Mouse (Mus musculus): ENCODE data around the gene Ing5. TPM values are rescaled to one million over a fixed set of nuclear protein-coding genes. Genes with fewer than 3 reads are reported as not detected.
"Not testable (repeated sequence)": the region's sequence is repeated elsewhere in the genome, so short reads cannot be mapped to it uniquely, and the experiment has no call there.

The Ing5 gene
- total RNA-seq, 4 experiments from 2014 or later = 10.3 to 15.0 (median 13.6) TPM

DNA sequence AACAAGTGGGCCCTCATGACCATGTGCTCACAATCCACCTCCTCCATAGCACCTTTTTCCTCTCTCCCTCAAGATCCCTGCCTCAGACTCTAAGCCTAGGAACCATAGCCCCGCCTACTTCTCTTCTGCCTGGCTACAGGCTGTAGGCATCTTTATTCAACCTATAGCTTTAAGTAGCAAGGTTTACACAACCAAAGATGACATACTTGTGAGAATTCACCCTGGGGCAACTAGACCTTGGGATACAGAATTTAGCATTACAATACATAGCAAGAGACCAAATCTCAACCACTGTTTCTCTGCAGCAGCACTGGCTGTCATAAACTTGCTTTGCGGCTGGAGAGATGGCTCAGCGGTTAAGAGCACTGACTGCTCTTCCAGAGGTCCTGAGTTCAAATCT, 6.2 kb downstream of the Ing5 start:
- DNase-seq (ENCODE audit: low spot score) = no peak

DNA sequence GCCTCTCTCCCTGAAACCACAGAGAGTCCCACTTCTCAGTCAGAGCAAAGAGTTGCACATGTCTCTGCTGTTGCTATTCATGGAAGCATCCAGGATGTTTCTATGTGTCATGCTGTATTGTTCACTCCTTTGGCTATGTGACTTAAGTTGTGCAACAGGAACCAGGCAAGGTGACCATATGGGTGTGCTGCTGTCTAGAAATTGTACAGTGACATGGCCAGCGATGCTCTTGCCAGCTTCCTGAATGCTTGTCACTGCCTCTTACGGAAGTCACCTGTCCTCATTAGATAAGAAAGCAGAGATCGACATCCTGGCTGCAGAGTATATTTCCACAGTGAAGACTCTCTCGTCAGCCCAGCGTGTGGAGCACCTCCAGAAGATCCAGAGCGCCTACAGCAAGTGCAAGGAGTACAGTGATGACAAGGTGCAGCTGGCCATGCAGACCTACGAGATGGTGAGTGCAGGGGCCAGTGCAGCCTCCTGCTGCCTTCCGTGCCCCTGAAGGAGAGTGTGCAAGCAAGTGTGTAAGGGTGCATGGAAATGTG, 7.8 kb downstream of the Ing5 start:
- DNase-seq (ENCODE audit: low spot score) = no peak

DNA sequence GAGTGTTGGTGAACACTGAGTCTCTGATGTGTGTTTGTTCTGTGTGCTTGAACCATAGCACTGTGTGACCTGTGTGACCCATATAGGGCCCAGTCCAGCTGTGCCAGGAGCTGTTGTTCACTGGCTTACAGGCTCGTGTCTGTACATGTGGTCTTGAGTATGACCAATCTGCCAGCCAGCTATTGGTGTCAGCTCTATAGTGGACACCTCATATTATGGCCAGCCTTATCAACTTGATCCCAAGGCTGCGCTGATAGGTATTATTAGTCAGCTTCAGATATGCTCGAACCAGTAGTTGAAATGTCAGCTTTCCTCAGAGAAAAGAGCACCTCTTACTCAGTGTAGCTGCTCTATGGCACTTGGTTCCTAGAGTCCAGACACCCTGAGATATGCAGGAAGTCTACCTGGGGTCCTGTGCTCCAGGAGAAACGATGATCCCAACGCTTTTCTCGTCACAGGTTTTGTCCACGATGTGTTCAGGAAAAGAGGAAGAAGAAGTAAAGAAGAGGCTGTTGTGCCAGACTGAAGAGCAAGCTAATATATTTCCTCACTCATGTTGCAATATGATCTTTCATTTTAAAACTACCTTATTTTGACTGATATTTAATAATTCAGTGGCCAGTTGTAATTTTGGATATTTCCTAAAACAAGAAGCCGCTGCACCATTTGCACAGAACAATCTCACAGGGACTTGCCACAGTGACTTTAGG, 14.2 kb downstream of the Ing5 start:
- no peak for DNase-seq (ENCODE audit: low spot score)

DNA sequence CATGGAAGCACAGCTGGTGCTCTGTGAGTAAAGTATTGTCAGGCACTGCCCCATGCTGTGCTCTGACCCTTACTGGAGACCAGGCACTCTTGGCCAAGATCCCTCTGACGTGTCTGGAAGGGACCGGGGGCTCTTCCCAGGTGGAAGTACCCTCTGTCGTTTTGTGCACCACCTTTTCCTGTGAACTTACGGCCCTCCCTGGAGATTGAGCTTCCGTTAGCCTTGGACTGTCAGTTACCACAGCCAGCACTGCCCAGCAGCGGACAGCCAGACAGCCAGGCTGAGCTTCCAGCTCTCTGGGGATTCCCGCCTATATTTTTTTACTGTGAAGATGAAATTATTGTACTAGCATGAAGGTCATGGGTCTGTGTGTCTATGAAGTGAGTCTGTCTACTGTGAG, 15.0 kb downstream of the Ing5 start:
- DNase-seq (ENCODE audit: low spot score) = no peak

DNA sequence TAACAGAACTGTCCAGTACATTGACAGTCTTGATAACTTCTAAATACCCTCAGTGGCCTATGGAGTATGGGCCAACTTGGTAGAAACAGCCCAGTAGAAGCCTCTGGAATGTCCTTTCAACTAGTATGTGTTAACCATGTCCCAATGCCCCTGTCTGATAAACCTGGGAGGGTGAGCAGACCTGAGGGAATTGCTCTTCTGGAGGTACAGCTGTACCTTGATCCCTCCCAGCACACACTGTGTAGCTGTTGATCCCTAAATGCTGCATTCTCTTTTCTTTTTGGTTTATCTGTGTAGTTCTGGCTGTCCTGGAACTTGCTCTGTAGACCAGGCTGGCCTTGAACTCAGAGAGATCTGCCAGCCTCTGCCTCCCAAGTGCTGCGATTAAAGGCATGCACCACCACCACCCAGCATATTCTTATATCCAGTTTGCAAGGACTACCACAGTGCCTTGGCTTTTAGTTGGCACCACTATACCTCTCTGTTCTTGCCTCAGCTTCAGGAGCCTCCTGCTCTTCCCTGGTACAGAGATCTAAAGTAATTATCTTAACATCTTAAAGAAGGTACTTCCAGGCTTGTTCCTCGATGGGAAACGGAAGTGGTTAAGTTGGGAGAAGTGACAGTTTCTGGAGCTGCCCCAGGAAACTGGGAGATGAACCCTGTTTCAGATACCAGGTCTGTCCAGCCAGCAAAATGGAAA, 20.2 kb downstream of the Ing5 start:
- DNase-seq (ENCODE audit: low spot score) = no peak

DNA sequence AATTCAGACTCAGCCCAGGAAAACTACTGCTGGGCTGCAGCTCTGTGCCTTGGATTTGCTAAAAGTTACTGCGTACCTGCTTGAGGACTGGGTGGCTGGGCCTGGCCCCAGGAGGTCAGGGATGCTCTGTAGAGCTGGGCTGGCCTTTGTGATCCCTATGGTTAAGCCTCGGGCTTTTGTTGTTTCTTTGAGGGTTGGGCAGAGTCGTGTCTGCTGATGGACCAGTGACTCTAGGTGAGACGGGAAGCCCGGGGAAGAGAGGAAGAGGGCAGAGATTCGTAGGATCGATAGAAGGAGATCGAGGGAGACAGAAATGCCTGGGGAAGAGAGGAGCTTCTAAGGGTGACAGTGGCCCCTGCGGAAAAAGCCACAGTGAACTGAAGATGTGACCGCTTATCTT, 20.8 kb downstream of the Ing5 start, which contains the start of gene D2hgdh:
Gene D2hgdh, plus strand, starts transcription at position 301 of the 400 bp plus-strand sequence.
- DNase-seq (ENCODE audit: low spot score) = no peak

DNA sequence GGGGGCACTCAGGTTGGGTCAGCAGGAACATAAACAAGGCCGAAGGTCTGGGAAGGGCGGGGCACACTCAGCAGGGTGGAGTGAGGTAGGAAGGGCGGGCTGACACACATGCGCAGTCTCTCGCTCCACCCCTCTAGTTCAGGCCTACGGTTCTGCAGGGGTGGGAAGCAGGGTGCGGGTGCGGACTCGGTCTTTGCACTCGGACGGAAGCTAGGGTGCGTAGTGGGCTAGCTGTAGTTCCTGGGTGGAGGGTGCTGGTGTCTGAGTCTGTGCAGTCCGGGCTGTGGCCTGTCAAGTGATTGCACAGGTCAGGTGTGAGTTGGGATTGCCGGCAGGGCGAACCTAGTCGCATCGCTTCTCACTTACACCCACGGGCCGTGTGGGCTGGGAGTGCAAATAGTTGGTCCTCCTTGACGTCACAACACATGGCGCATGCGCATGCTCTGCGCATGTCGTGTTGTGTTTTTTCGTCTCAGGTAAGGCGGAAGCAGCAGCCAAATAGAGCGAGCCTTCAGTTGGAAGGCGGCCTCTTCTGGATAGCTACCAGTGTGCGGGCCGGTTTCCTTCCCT, 21.4 kb downstream of the Ing5 start:
- peak; percentile 96 for DNase-seq (ENCODE audit: low spot score)

DNA sequence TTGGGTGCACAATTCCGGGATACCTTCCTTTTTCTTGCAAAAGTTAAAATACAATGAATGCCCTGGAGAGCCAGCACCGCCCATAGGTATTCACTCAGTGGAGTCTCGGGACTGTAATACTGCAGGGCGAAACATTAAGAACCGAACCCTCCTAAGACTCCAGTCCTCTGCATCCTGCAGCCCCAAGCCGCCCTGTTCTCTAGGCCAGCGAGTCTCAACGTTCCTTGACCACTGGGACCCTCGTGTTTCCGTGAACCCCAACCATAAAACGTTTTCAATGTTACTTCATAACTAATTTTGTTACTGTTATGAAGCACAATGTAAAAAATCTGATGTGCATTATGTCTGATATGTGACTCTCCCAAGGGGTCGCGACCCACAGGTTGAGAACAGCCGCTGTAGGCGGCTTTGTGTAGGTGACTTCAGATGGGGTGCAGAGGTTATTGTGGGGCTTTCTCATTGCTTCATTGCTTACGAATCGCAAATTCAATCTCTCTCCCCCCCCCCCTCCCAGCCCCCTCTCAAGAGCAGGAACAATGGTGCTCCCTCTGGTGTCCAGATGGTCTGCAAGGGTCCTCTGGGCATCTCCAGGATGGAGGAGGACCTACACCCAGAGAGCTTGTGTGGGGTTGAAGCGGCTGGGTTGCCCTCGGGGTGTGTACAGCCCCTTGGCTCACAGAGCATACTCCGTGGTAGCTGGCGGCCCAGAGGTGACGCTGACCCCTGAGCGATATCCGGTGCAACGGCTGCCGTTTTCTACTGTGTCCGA, 22.2 kb downstream of the Ing5 start:
- DNase-seq (ENCODE audit: low spot score) = no peak

DNA sequence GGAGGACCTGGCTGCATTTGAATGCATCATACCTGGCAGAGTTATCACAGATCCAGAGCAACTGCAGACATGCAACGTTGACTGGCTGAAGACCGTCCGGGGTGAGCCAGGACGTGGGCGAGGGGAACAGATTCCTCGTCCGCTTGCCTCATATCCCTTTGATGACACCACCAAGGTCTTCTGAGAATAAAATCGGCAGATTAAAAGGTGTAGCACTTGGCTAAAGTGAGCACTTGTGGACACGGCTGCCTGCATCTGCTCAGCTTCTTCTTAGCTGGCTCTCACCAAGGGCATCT, 22.7 kb downstream of the Ing5 start:
- DNase-seq (ENCODE audit: low spot score) = no peak

DNA sequence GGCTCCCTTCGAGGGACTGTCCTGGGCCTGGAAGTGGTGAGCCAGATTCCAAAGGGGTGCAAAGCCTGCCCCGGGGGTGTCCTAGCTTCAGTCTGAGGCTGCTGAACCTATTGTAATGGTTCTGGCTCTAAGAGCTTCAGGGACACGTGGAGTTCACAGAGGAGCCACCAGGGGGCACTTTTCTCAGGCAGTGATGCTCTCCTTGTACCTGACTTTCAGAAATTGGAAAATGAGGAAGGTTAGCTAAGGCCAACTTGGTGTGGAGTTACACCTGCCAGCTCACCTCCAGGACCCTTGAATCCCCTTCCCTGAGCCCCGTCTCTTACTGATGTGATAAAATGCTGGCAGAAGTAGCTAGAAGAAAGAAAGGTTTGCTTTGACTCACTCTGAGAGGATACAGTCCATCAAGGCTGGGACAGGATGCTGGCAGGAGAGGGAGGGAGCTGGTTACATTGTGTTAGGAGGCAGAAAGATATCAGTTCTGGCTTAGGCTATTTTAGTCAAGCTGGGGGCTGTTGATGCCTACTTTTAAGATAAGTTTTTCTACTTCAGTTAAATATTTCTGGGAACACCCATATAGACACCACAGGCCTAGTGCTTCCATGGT, 29.1 kb downstream of the Ing5 start:
- DNase-seq (ENCODE audit: low spot score) = not testable (repeated sequence)

DNA sequence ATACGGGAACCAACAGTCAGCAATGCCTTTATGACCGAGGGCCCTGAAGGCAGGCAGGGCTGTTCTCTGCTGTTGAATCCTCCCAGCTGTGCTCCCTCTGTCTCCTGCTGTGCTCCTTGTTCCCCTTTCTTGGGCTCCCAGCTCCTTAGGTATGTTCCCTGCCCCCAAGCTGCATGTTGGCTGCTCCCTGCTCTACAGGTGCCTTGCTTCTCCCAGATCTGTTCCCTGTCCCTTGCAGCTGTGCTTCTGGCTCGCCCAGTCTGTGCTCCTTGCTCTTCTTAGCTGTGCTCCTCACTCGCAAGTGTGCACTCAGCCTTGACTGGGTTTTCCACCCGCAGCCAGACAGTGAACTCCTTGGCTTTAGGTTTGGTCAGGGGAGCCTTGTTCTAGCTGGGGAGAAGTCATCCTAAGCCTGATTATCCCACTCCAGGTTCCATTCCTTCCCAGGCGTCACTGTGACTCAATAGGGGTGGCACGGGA, 30.9 kb downstream of the Ing5 start:
- no peak for DNase-seq (ENCODE audit: low spot score)

DNA sequence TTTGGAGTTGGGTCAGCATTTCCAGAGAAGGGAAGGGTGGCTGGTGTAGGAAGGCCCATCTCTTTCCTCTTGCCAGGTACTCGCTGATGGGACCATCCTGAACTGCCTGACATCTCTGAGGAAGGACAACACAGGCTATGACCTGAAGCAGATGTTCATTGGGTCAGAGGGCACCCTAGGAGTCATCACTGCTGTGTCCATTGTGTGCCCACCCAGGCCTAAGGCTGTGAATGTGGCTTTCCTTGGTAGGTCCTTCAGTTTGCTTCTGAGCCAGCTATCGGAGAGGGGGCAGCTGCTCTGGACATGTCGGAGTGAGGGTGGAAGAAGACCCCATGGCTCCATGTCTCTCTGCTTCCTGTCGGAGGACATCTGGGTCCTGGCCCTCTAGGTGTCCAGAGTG, 31.4 kb downstream of the Ing5 start:
- DNase-seq (ENCODE audit: low spot score) = no peak

DNA sequence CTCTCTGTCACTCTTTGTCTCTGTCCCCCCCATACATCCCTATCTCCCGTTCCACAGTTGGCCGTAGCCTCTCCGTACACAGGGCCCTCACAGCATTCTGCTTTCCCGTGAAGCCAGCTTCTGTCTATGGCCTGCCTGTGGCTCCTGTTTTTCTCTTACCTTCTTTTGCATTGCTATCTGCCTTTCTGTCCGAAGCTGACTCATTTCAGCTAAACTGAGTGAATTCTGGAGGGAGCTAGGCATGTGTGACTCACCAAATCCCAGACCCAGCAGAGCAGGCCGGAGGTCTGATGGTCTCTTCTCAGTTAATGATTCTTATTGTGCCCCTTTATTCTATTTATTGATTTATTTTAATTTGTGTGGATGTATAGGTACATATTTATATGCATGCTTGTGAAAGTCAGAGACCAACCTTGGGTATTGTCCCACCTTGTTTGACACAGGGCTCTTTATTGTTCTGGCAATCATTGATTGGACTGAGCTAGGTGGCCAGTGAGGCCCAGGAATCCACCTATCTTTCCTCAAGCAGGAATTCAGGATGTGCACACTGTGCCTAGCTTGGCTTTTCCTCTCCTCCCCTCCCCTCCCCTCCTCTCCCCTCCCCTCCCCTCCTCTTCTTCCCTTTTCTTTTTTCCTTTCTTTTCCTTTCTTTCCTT, 32.2 kb downstream of the Ing5 start:
- DNase-seq (ENCODE audit: low spot score) = no peak

DNA sequence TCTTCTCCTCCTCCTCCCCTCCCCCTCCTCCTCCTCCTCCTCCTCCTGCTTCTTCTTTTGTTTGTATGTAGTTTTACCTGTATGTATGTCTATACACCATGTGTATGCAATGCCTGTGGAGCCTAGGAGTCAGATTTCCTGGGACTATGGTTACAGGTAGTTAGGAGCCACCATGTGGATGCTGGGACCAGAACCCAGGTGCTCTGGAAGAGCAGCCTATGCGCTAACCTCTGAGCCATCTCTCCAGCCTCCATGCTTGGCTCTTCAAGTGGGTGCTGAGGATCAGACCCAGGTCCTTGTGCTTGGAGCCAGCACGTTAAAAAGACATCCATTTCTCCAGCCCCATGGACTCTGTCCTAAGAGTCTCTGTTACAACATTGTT, 32.8 kb downstream of the Ing5 start:
- DNase-seq (ENCODE audit: low spot score) = no peak

DNA sequence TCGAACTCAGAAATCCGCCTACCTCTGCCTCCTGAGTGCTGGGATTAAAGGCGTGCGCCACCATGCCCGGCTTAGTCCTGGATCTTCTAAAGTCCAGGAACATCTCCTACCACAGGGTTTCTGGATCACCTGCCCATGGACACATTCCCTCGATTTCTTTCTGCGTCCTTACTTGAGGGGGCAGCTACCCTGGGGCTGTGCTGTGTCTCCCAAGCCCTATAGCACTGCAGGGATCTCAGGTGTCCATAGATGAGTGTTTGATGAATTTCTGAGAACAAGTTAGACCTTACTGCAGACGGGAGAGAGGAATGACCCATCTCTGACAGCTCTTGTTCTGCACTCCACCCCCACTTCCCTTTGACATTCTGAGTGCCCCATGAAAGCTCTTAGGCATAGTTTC, 33.6 kb downstream of the Ing5 start:
- DNase-seq (ENCODE audit: low spot score) = no peak

DNA sequence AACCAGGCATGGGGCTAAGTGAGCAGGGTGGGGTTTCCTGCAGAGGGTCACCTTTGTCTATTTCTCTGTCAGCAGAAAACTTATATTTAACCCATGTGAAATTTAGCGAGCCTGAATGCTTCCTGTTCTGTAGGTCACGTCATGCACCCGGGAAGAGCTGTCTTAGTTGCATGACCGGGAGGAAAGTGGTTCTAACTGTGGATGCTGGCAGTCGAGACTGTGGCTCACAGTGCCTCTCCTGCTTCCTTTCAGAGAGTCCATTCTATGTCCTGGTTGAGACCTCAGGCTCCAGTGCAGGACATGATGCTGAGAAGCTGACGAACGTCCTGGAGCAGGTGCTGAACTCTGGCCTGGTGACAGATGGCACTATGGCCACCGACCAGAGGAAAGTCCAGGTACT, 34.8 kb downstream of the Ing5 start:
- not testable (repeated sequence) for DNase-seq (ENCODE audit: low spot score)

DNA sequence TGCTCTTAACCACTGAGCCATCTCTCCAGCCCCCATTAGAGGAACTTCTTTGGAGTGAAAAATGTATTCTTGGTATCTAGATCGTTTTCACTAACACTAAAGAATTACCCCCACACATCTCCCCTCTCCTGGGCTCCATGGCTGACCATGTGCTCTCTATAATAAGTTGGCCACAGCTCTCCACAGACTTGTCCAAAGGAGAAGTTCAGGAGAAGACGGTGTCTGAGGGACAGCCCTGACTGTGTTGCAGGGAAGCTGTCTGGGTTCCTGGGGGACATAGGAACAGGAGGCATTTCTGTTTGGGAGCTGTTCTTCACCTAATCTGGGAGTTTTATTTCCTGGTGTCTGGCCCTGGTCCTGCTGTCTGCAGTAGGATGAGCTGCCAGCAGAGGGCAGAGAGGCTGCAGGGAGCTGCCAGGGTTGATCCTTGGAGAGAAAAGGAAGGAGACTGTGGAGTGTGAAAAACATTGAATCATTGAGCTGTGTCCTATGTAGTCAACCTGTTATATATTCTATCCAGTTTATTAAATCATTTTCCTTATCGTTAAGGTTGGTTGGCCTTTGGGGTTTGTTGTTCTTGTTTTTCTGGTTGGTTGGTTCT, 42.1 kb downstream of the Ing5 start:
- DNase-seq (ENCODE audit: low spot score) = not testable (repeated sequence)

DNA sequence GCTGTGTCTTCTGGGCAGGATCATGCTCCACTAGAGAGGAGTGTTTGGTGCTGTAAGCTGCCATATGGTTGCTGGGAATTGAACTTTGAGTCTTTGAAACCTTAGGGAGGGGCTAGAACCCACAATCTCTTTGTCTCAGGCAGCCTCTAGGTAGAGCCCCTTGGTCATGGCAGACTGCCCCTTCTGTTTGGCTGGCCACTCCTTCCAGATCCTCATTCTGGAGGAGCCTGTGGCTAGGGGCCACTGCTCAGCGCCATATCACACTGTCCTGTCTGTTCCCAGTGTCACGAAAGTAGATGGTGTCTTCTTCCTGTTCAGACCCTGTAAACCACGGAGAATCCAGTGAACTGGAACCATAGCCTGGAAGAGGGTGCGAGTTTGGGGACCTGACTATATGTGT, 52.0 kb downstream of the Ing5 start:
- not testable (repeated sequence) for DNase-seq (ENCODE audit: low spot score)

DNA sequence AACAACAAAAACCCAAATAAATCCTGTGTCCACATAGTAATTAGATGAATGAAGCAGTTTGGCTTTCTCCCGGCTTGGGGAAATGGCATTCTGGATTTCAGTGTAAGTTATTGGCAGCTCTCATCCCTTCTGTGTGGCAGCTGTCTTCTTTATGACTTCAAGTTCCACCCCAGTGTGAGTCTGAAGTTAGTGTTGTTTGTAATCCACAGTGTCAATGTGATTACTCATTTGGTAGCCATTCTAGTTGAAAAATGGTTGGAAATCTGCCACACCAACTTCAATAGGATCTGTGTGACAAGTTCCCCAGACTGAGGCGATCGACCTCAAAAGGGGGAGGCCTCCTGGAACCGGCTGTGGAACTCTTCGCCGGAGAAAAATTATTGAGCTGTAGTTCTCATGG, 53.6 kb downstream of the Ing5 start:
- no peak for DNase-seq (ENCODE audit: low spot score)

DNA sequence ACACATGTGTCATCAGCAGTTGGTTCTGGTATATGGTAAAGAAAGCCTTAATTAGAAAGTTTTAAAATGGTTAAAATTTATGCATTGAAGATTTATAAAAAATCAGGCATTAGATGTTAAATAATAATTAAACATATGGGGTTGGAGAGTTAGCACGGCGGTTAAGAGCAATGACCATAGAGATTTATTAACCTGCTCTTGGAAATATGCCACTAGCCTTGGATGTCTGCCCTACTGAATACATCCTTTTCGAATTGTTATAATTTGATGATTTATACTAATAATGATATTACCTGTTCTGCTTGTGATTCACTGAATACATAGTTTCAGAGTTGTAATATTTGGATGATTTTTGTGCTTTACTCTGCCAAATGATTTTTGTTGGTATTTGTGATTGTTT, 54.2 kb downstream of the Ing5 start:
- no peak for DNase-seq (ENCODE audit: low spot score)

DNA sequence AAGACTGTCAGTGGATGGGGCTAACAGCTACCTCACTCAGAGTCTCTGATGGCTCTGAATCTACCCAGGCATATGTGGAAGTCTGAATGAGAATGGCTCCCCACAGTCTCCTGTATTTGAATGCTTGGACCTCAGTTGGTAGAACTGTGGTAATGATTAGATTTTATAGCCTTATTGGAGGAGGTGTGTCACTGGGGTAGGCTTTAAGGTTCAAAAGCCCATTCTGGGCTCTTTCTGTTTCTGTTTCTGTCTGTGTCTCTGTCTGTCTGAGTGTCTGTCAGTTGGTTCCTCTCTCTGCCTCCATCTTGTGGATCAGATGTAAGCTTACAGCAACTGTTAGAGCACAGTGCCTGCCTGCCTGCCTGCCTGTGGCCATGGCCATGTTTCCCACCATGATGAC, 55.9 kb downstream of the Ing5 start:
- no peak for DNase-seq (ENCODE audit: low spot score)
